Mouse (Mus musculus) lung, postnatal 4 days (tissue): ENCODE results near the gene Ndufs1.
"Not testable (repeated sequence)": the region's sequence is repeated elsewhere in the genome, so short reads cannot be mapped to it uniquely, and the experiment has no call there.

ENCODE experiments used
- DNase-seq, 2 experiments: peaks; one replicate each; pipeline ENCODE4 v3.0.0; 2021

Ndufs1 gene

DNA sequence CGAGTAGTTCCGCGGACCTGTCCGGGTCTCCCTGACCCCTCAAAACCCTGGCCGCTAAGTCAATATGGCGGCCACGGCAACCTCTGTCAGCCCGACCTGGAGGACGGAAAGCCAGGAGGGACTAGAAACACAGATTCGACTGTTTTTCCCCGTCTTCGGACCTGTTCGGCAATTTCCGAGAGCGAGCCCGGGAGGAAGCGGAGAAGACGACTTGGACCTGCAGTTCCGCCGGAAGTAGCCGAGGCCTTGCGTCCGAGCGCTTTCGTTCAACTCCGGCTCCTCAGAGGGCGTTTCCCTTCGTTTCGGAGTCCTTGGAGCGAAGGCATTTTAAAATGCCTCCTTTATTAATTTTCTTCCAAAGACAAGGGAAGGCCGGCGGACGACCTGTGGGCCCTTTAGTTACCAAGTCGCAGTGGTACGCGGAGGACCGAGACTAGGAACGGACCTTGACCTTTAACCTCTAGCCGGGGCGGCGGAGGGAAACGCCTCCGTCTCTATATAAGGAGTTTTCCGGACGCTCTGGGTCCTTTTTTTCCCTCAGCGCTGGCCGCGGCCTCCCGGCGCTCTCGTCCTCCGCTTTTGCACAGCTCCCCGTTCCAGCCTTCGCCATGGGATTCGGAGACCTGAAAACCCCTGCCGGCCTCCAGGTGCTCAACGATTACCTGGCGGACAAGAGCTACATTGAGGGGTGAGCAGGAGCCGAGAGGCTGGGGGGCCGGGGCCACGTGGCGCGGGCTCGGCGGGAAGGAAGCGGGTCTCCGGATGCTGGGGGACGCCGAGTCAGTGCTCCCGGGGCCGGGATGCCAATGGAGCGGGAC is at the start of gene Ndufs1, which contains the start of gene Eef1b2:
Ndufs1 (minus strand) TSS at position 230 of the 818 bp plus-strand sequence.
Eef1b2 (plus strand) TSS at position 222 of the 818 bp plus-strand sequence.
- DNase-seq, result peak; percentile 97 to 98

DNA sequence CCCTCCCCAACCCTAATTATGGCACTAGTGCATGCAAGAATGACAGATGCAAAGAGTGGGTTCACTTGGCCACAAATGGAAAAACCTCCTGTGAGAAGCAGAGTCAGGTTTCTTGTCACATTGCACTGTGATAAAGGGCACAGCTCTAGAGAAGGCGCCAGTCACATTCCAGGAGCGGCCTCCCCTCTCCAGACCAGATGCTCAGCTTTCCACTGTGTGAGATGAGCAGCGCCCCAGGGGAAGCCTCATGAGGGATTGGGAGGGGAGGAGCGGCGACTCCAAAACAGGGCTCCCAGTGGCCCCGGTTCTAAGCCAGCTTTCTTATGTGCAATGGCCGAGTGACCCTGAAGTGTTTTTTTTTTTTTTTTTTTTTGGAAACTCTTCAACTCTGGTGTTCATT is 49.3 kb upstream of the Ndufs1 start:
- DNase-seq, result no peak

DNA sequence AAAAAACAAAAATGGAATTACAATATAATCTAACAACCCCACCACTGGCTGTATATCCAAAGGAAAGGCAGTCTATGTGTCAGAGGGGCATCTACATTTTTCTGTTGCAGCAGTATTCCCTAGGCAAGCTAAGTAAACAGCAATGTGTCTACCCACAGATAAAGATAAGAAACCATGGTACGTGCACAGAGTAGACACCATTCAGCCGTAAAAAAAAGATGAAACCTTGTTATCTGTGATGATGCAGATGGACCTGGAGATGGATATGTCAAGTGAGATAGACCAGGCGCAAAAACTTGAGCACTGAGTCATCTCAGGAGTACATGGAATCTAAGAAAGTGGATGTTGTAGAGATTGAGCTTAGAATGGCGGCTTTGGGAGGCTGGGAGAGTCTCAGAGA is 48.4 kb upstream of the Ndufs1 start:
- no peak for DNase-seq

DNA sequence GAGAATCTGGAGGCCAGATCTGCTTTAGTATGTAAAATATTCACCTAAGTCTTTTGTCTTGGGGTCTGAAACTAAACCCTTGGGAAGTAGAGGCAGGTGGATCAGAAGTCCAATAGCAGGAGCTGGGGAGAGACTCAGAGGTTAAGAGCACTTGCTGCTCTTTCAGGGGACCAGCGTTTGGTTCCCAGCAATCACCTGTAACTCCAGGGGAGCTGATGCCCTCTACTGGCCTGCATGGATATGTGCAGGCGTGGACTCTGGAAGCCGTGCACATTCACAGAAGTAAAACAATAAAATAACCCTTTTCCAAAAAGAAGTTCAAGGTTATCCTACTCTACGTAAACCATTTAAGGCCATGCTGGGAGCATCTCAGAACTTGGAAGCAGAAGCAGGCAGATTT is 42.6 kb upstream of the Ndufs1 start:
- DNase-seq, result no peak

DNA sequence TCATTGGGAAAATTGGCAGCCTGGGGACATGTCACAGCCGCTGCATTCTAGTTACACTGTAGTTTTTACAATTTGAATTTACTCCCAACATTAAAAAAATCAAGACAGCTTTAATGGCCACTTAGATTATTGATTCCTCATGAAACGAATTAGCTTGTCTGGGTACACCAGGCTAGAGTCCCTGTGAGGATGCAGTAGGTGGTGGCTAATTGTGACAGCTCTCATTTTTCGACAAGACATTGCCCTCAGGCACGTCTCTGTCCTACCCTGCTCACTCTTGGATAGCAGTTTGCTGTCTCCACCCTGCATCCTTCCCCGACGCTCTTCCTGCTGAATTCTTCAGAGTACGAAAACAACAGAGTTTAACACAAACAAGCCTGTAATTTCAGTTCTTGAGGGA is 38.0 kb upstream of the Ndufs1 start:
- DNase-seq, result no peak

DNA sequence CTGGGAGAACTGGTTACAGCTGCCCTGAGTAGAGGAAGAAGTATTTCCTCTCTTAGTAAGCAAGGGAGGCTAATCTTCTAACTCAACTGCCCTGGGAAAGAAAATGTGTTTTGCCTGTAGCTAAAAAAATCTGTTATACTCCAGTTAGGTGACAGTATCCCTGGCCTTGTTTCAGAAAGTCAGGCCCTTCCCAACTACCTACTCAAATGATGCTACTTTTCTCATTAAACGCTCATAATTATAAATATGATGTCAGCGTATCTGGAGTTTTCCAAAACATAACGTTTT is 37.6 kb upstream of the Ndufs1 start, which contains the start of gene Gpr1:
Gpr1 (minus strand) TSS at position 273 of the 288 bp plus-strand sequence.
- no peak for DNase-seq

DNA sequence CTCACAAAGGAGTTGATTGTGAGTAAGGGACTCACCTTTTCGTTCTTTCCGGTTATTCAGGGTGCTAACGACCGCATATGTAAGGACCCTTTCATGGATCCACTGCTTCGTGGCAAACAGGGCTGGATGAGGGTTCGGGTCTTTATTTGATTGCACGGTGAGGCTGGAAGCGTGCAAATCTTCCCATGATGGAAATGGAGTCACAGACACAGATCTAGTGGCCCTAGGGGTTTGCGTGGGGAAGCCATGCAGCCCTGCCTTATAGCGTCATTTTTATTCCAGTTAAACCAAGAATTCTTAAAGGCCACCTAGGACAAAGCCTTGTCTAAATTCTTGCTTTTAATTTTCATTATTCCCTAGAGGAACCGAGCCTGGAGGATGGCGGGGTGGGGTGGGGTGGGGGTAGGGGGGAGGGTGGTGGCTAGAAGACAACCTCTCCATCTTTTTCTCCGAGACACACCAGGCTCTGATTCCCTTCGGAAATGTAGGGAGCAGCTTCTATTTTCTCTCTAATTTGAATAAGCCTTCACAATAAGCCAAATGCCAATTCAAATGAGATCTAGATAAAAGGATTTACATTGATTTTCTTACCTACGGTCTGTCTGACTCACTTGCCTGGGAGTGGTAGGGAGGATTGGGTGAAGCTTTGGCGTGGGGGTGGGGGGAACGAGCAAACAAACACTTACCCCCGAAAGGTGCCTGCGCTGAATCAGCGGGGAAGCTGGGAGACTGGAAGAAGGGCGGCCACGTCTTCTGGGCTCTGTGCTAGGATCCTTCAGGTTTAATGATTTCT is 37.0 kb upstream of the Ndufs1 start:
- DNase-seq, result no peak

DNA sequence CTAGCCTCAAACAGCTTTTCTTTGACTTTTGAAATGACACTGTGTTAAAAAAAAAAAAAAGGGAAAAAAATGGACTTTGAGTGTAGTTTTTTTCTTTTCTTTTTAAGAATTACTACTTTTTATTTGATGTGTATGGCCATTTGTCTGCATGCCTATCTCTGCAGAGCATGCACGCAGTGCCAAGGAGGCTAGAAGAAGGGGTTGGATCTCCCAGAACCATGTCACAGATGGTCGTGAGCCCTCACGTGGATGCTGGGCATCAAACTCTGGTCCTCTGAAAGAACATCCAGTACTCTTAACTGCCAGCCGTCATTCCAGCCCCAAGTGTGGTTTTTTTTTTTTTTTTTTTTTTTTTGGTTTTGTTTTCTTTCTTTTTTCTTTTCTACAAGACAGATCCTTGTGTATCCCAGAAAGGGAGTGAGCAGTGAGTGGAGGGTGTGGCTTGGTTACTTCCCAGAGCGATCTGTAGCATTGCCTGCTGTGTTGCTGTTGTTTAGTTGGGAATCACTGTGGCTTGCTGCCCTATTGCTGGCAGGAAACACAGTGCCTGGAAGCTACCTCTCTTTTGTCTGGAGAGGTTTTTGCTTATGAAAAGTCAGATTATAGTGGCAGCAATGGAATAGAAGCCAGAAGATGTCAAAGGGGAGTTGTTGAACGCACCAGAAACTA is 33.4 kb upstream of the Ndufs1 start:
- no peak for DNase-seq

DNA sequence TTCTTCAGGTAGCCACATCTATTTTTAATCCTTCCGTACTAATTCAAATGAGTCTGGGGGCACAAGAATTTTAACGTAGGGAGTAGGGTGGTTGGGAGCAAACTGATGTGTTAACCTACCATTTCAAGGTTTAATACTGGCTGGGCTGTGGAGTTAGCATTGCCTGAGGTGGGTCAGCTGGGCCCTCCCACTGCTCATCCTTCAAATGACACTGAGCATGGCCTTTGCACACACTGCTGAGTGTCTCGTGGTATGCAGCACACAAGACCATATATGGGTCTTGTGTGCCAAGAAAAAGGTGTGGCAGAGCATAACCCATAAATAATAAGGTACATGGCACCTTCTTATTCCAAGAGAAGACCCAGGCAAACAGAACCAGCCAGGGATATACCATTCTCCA is 31.0 kb upstream of the Ndufs1 start:
- DNase-seq, result no peak

DNA sequence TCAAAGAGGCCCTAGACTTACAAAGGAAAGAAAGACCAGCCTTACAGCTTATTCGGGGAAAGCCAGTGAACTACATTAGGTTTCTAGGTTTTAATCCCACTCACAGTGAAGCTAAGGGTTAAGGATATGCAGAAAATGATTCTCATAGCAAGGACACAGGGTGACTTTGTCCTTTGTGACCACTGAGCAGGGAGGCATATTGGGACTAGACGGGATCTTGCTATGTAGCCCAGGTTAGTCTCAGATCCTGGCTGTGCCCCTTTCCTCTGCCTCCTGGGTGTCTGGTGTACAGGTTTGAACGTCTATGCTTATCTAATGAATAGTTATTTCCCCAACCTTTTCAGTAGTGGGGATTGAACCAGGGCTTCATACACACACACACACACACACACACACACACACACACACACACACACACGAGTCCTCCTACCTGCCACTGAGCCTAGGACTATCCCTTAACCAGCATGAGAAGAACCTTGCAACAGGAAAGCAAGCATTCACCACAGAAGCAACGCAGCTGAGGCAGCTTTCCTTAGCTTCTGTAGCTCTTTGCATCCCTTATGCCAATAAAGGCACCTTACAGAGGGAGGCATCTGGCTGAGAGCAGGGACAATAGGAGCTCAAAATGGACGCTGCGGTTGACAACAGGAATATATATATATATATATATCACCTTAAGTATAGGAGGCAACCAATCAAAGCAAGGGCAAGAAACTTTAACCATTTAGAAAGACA is 28.2 kb upstream of the Ndufs1 start:
- DNase-seq, result no peak

DNA sequence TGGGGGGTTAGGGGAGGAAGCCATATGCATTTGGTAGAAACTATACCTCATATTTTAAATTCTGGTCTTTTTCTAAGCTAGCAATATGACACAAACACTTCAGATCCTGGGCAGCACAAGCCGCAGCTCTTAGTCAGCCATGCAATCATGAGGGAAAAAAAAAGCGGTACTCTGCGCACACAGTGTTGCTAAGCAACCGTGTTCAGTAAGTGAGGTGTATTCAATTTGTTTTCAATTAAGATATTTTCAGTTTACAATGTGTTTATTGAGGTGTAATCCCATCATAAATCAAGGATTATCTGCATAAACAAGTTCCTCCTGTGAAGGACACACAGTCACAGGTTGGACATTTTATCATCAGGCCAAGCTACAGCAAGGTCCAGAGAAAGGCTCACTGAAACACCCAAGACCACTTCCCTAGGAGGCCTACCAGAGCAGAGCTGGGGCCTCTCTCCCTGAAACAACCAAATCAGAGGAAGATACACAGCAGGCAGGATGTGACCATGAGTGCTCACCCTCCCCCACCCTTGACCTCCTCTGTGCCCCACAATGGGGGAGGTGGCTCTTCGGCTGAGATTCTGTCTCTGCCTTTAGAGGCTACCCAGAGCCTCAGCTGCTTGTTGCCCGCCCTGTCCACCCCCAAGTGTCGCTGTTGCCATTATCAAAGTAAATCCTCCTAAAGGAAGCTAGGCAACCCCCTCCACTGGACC is 27.5 kb upstream of the Ndufs1 start:
- peak in 1 of 2 experiments; percentile 8 for DNase-seq

DNA sequence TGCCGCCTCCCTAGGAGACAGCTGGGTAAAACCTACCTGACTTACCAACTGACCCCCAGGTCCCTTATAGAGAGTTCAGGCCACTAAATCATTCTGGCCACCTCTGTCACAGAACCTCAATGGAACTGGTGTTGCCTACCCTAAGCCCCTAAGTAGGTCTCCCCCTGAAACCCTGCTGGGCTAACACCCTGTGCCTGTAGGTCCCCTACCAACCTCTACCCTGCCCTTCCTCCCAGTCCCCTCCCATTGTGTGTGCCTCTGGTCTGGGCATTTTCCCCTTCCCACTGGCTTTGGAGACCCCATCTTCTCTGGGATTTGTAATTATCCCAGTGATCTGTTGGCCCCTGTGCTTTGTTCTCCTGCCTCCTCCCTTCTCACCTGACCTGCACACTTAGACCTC is 26.8 kb upstream of the Ndufs1 start:
- no peak for DNase-seq

DNA sequence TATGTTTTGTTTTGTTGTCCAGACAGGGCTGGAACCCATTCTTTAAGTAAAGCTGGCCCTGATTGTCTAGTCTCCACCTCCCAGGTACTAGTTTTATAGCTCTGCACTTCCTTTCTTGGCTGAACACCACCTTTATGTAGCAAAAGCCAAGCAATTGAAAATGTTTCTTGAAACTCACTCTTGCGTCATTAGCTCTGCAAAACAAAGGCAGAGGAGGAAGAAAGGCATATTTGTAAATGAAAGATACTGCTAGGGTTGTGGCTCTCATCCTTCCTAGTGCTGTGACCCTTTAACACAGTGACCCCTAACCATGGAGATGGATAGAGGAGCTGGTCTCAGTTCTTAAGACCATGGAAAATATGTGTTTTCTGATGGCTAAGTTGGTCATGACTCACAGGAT is 25.0 kb upstream of the Ndufs1 start:
- no peak for DNase-seq

DNA sequence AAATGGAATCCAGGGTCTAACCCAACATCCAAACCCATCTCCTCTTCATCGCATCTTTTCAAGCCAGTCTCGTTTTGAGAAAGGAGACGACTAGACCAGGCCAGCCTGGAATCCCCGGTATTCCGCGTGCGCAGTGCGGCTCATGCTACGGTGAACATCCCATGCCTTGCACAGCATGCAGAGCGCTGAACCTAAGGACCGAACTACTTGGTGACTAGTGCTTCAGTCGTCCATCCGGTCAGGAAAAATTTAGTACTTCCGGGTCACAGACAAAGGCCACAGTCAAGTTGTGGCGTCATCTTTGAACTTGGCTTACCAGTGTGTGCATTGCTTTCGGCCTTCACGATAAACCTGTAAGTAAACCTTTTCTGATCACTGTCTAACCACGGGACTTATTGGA is 23.7 kb upstream of the Ndufs1 start:
- DNase-seq, result no peak

DNA sequence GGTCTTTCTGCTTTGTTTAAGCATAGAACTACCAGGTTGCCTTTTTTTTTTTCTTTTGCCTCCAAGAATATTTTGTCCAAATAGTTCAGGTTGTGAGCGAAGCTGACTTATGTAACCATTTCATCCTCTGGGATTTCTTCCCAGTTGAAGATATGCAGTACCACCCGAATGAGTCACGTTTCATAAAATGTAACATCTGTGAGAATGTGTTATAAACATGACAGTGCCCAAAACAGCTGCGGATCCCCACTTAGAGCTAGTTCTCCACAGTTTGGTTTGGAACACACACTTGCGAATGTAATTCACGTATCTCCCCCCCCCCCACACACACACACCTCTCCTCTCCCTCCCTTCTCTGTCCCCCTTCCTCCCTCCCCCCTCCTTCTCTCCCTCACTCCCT is 22.8 kb upstream of the Ndufs1 start:
- DNase-seq, result no peak

DNA sequence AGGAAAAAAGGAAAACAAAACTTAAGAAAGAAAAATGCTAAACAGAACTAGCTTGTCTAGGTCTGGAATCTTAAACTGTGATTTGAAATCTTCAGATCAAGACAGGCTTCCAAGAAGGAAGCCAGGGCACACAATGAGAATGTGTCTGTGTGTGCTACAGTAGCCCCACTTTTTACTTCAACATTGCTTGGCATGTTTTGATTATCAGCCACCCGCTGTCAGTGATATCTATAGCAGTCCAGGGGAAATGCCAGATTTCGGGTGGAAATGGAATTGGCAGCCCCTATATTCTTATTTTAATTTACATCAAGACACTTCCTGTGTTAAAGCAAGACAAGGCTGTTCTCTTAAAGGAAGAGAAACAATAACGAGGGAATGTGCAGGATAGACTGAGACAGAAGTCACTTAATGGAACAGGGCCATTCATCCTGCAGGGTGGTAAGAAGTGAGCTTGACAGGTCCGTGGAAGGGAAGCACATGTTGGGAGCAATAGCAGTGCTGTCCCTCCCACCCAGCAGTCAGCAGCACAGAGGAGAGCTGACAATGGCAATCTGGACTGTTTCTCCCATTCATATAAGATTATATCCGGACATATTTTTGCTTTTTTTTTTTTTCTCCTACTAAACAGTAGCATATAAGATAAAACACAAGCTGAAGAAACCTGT is 19.3 kb upstream of the Ndufs1 start:
- DNase-seq, result no peak

DNA sequence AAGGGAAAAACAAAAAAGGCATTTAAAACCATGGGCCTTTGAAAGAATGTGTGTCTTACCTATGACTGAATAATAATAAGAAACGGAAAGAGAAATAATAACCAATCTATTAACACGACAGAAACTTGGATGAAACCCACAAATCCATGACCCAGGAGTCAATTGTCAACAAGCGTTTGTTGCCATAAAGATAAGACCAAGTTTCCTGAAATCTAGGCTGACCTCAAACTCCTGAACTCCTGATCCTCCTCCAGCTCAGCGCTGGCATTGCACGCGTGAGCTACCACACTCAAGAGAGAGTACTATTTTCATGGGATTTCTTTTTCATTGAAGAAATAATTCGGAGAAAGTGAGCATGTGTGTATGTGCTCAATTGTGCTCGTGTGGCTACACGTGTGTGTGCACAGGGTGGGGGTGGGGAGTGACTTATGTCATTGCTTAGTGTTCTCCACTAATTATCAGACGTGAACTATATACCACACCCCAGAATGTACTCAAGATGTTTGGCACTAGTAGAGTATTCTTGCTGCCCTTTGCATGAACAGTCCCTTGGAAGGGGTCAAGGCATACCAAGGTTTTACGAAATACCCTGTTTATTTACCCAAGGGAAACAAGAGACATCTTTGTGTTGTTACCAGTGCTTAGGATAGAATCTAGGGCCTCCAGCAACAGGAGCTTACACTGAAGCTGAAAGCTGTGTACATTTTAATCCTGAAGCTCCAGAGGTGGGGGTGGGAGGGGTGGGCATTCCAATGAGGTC is 15.9 kb upstream of the Ndufs1 start:
- no peak for DNase-seq

DNA sequence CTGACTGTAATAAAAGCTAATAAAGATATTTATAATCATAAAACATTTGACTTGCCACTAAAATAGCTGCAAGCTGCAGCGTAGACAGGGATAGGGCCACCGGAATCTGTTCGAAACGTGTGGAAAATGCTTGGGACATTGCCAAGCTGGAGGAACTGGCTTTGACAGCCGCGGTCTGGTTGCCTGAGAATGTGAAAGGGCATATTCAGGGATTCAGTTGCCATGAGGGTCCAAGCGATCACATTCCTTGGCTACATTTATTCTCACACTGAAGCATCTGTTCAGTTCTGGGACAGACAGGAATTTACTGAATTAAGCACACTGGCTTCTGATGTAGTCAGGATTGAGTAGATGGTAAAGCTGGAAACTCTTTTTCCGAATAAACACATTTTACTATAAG is 14.2 kb upstream of the Ndufs1 start:
- peak; percentile 19 to 36 for DNase-seq

DNA sequence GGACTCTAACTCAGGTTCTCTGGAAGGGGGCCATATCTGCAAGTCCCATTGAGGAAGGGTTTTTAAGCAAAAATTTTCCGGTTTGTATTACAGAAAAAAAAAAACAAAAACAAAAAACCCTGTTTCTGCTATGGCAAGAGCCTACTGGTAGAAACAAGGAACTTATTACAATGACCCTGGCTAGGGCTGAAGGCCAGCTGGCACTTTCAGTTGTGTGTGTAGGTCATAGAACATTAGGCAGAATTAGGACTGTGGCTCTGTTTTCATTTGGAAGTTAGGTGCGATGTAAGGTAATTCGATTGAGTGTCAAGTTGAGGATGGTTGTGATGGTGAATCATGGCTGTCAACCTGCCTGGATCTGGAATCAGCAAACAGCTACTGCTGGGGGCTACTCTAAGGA is 11.9 kb upstream of the Ndufs1 start:
- no peak for DNase-seq

DNA sequence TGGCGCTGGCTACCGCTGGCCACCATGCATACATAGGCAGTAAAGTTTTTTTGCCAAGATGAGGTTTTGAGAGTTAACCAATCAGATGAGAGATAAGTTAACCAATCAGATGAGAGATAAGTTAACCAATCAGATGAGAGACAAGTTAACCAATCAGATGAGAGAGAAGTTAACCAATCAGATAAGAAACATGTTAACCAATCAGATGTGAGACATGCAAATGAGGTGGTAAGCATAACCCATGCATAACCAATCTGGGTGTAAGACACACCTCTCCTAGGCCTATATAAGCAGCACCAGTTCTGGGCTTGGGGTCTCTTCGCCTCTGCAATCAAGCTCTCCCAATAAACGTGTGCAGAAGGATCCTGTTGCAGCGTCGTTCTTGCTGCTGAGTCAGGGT is 8.8 kb upstream of the Ndufs1 start:
- not testable (repeated sequence) for DNase-seq
